Mouse (Mus musculus) bone marrow, adult 2 months (tissue): ENCODE data around the gene Fcgrt.

Source experiments
- CTCF ChIP-seq: fragments of 200-500 bp; IDR thresholded peaks from 2 replicates; pipeline ENCODE4 v1.5.1; 2011; ENCODE audit warnings: low read length, control low read depth; ENCODE audit not compliant: control insufficient read depth, insufficient read depth
- POLR2A ChIP-seq: fragments of 200-500 bp; IDR thresholded peaks from 2 replicates; pipeline ENCODE4 v1.6.1; 2011; ENCODE audit warnings: low read depth, mild to moderate bottlenecking, control low read depth, low read length, borderline replicate concordance; ENCODE audit not compliant: control insufficient read depth

DNA sequence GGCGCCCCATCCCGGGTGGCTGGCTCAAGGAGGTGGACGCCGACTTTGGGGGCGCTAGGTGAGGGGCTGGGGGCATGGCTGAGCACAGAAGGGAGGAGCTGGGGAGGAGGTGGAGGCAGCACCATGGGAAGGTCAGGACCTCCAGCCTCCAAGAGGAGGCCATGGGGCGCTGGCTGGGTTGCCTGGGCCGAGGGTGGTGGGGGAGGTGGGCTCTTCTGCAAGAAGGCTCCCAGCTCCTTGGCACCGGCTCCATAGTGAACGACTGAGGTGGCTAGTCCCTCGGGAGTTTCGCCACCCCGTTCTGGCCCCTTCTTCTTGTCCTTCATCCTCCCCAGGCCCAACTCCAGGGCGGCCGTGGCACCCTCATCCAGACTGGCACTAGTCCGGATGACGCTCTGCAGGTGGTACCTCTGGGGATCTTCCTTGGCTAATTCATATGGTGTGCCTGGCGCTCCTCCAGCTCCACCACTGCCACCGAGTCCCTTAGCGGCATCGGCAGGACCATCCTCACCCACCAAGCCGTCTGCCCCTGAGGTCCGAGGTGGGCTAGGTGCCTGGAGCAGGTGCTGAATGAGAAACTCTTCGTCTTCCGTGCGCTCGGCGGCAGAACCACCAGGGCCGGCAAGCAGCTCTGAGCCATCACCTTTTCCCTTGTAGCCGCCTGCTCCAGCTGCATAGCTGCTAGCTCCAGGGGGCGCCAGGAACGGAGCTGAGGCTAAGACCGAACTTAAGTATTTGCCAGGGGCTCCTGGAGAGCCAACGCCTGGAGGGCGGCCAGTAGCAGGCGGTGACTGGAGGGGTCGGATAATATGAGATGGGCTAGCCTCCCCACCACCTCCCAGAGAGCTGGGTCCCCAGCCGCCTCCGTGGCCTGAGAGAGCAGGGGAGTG, 55.4 kb downstream of the Fcgrt start:
- TF ChIP-seq CTCF, result no peak
- no peak for TF ChIP-seq POLR2A
